Mouse (Mus musculus): ENCODE results near the gene Nsdhl. TPM values are rescaled to one million over a fixed set of nuclear protein-coding genes. Genes with fewer than 3 reads are reported as not detected.

Gene Nsdhl
- 39.3 and 41.2 TPM in 2 replicates for polyA plus RNA-seq (2015; fragmentation: Nextera tagmentation; extraction: Ambion mirVana)

GRCm38 (mm10) chrX:72917884-72918681 is at the start of gene Nsdhl, which contains the start of gene Cetn2:
Gene Nsdhl (plus strand): TSS chrX:72918557.
Gene Cetn2 (minus strand): TSS chrX:72918411.
- no peaks in the 10 kb centered on the region for H3K27me3 ChIP-seq (replicated peaks; ENCODE audit: control insufficient read depth, insufficient read depth, low read length)
- peak; percentile 99 for ATAC-seq
- 20% methylated on average over 41 of the region's 41 CpGs for WGBS
- peak within 1 kb of the TSS; percentile 64 for H3K4me2 ChIP-seq (ENCODE audit: low read length)
- H3K4me3 ChIP-seq (replicated peaks; ENCODE audit: low read length): peak within 1 kb of the TSS; percentile 62
- H3K9me3 ChIP-seq (ENCODE audit: control insufficient read depth, low read length): no peaks in the 10 kb centered on the region
- peak within 1 kb of the TSS; percentile 72 for H3K27ac ChIP-seq (ENCODE audit: low read length)
- H3K36me3 ChIP-seq (ENCODE audit: control insufficient read depth, insufficient read depth): no peaks in the 10 kb centered on the region
- H3K9ac ChIP-seq (replicated peaks; ENCODE audit: low read depth, low read length): peak within 1 kb of the TSS; percentile 61
- peaks cover 15% of the 10 kb centered on the region for H3K4me1 ChIP-seq (replicated peaks; ENCODE audit: control insufficient read depth, insufficient read depth, low read length)

DNA sequence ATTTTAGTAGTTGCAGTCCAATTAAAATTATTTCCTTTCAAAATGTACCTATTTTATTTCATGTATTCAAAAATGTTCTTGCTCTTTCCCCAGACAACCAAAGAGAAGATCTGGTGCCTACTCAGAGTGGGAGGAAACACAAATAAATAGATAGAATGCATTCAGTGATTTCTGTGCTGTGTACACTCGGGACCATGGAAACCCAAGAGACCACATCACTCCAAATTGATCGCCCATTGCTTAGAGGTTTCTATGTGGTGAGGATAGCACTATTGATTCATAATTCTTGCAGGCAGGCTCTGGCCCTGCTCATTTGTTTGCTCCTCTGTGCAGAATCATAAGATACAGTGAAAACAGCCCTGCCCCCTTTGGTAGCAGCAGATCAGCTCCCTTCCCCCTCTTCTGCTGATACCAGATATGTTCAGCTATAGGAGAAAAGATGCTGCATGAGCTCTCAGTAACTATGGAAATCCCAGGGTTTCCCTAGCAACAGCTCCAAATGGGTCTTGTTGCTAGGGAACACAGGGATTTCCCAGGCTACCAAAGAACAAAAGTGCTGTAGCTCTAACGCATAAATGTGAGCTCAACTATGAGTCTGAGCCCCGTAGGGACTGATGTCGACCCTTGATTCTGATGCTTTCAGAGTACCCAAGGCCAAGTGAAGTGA is 22.8 kb upstream of the Nsdhl start:
- WGBS: 21% methylated on average over 5 of the region's 5 CpGs
- Histone ChIP-seq H3K4me3 (replicated peaks; ENCODE audit: low read length) (no peak overlapping the region), H3K27ac (ENCODE audit: low read length) (peak overlapping the region; percentile 76), H3K9me3 (ENCODE audit: control insufficient read depth, low read length) (no peaks in the 10 kb centered on the region), H3K4me2 (ENCODE audit: low read length) (peak overlapping the region; percentile 38), H3K9ac (replicated peaks; ENCODE audit: low read depth, low read length) (0 out of 2 replicates have a peak overlapping the region, but pooled peaks have one; percentile 13), H3K27me3 (replicated peaks; ENCODE audit: control insufficient read depth, insufficient read depth, low read length) (no peaks in the 10 kb centered on the region), H3K4me1 (replicated peaks; ENCODE audit: control insufficient read depth, insufficient read depth, low read length) (peaks cover 6% of the 10 kb centered on the region; the same call in 1 of the 2 replicates), H3K36me3 (ENCODE audit: control insufficient read depth, insufficient read depth) (no peaks in the 10 kb centered on the region)
- ATAC-seq: peak; percentile 97

- H3K36me3 ChIP-seq (ENCODE audit: control insufficient read depth, insufficient read depth): no peaks in the 10 kb centered on the region
- no peak overlapping the region for H3K9ac ChIP-seq (replicated peaks; ENCODE audit: low read depth, low read length)
- H3K4me2 ChIP-seq (ENCODE audit: low read length): peak overlapping the region; percentile 38
- peaks cover 6% of the 10 kb centered on the region; the same call in 1 of the 2 replicates for H3K4me1 ChIP-seq (replicated peaks; ENCODE audit: control insufficient read depth, insufficient read depth, low read length)
- H3K4me3 ChIP-seq (replicated peaks; ENCODE audit: low read length): no peak overlapping the region
- H3K9me3 ChIP-seq (ENCODE audit: control insufficient read depth, low read length): no peaks in the 10 kb centered on the region
- WGBS: 33% methylated on average over 1 of the region's 1 CpGs
- peak overlapping the region; percentile 52 for H3K27ac ChIP-seq (ENCODE audit: low read length)
- no peaks in the 10 kb centered on the region for H3K27me3 ChIP-seq (replicated peaks; ENCODE audit: control insufficient read depth, insufficient read depth, low read length)
- ATAC-seq: peak; percentile 30; the same call in 1 of the 2 replicates
Observed at GRCm38 (mm10) chrX:72896055-72896437, 22.3 kb upstream of the Nsdhl start.

- H3K27ac ChIP-seq (ENCODE audit: low read length): no peak overlapping the region
- H3K36me3 ChIP-seq (ENCODE audit: control insufficient read depth, insufficient read depth): no peaks in the 10 kb centered on the region
- H3K9me3 ChIP-seq (ENCODE audit: control insufficient read depth, low read length): no peaks in the 10 kb centered on the region
- WGBS: 48% methylated on average over 1 of the region's 1 CpGs
- H3K27me3 ChIP-seq (replicated peaks; ENCODE audit: control insufficient read depth, insufficient read depth, low read length): no peaks in the 10 kb centered on the region
- no peak overlapping the region for H3K9ac ChIP-seq (replicated peaks; ENCODE audit: low read depth, low read length)
- H3K4me3 ChIP-seq (replicated peaks; ENCODE audit: low read length): no peak overlapping the region
- H3K4me2 ChIP-seq (ENCODE audit: low read length): no peak overlapping the region
- no peaks in the 10 kb centered on the region for H3K4me1 ChIP-seq (replicated peaks; ENCODE audit: control insufficient read depth, insufficient read depth, low read length)
- ATAC-seq: no peak
Observed at GRCm38 (mm10) chrX:72902530-72902929, 15.8 kb upstream of the Nsdhl start.

- Histone ChIP-seq H3K4me3 (replicated peaks; ENCODE audit: low read length) (no peak overlapping the region), H3K36me3 (ENCODE audit: control insufficient read depth, insufficient read depth) (no peaks in the 10 kb centered on the region), H3K4me1 (replicated peaks; ENCODE audit: control insufficient read depth, insufficient read depth, low read length) (no peaks in the 10 kb centered on the region), H3K9ac (replicated peaks; ENCODE audit: low read depth, low read length) (no peak overlapping the region), H3K9me3 (ENCODE audit: control insufficient read depth, low read length) (no peaks in the 10 kb centered on the region), H3K27ac (ENCODE audit: low read length) (no peak overlapping the region), H3K27me3 (replicated peaks; ENCODE audit: control insufficient read depth, insufficient read depth, low read length) (no peaks in the 10 kb centered on the region), H3K4me2 (ENCODE audit: low read length) (no peak overlapping the region)
- peak; percentile 57 for ATAC-seq
- 69% methylated on average over 6 of the region's 6 CpGs for WGBS
Observed at GRCm38 (mm10) chrX:72907619-72908403, 10.5 kb upstream of the Nsdhl start.

- Histone ChIP-seq H3K36me3 (ENCODE audit: control insufficient read depth, insufficient read depth) (no peaks in the 10 kb centered on the region), H3K9ac (replicated peaks; ENCODE audit: low read depth, low read length) (no peak overlapping the region), H3K27ac (ENCODE audit: low read length) (no peak overlapping the region), H3K9me3 (ENCODE audit: control insufficient read depth, low read length) (no peaks in the 10 kb centered on the region), H3K27me3 (replicated peaks; ENCODE audit: control insufficient read depth, insufficient read depth, low read length) (no peaks in the 10 kb centered on the region), H3K4me3 (replicated peaks; ENCODE audit: low read length) (no peak overlapping the region), H3K4me1 (replicated peaks; ENCODE audit: control insufficient read depth, insufficient read depth, low read length) (no peaks in the 10 kb centered on the region), H3K4me2 (ENCODE audit: low read length) (no peak overlapping the region)
- peak; percentile 75 for ATAC-seq
- WGBS: 19% methylated on average over 2 of the region's 2 CpGs
Observed at GRCm38 (mm10) chrX:72908404-72908741, 10.0 kb upstream of the Nsdhl start.

GRCm38 (mm10) chrX:72911611-72912010 is 6.7 kb upstream of the Nsdhl start:
- no peak overlapping the region for H3K4me2 ChIP-seq (ENCODE audit: low read length)
- H3K27ac ChIP-seq (ENCODE audit: low read length): no peak overlapping the region
- H3K9me3 ChIP-seq (ENCODE audit: control insufficient read depth, low read length): no peaks in the 10 kb centered on the region
- H3K36me3 ChIP-seq (ENCODE audit: control insufficient read depth, insufficient read depth): no peaks in the 10 kb centered on the region
- H3K4me3 ChIP-seq (replicated peaks; ENCODE audit: low read length): no peak overlapping the region
- H3K4me1 ChIP-seq (replicated peaks; ENCODE audit: control insufficient read depth, insufficient read depth, low read length): no peaks in the 10 kb centered on the region
- H3K27me3 ChIP-seq (replicated peaks; ENCODE audit: control insufficient read depth, insufficient read depth, low read length): no peaks in the 10 kb centered on the region
- 100% methylated on average over 1 of the region's 1 CpGs for whole genome bisulfite sequencing
- ATAC-seq: no peak
- H3K9ac ChIP-seq (replicated peaks; ENCODE audit: low read depth, low read length): no peak overlapping the region

DNA sequence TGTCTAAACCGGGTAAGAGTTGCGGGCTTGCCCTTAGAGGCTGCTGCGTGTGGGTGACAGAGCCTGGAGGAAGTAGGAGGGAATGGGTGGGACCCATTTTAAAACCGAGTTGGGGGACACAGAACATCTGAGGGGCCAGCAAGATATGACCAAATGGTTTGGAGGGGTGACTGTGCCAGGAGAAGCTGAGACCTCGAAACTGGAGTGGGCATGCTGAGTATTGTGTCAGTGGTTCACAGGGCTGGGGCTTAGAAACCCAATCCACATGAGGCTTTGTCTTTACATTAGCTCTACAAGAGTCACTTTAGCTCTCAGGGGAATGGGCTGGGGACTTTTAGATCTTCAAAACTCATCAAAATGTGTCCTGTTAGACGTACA is 314 bp downstream of the Nsdhl start:
- no peaks in the 10 kb centered on the region for H3K36me3 ChIP-seq (ENCODE audit: control insufficient read depth, insufficient read depth)
- ATAC-seq: no peak; the same call in 1 of the 2 replicates
- H3K27me3 ChIP-seq (replicated peaks; ENCODE audit: control insufficient read depth, insufficient read depth, low read length): no peaks in the 10 kb centered on the region
- H3K27ac ChIP-seq (ENCODE audit: low read length): peak overlapping the region; percentile 72
- no peaks in the 10 kb centered on the region for H3K9me3 ChIP-seq (ENCODE audit: control insufficient read depth, low read length)
- peaks cover 15% of the 10 kb centered on the region for H3K4me1 ChIP-seq (replicated peaks; ENCODE audit: control insufficient read depth, insufficient read depth, low read length)
- WGBS: 18% methylated on average over 6 of the region's 6 CpGs
- peak overlapping the region; percentile 61 for H3K9ac ChIP-seq (replicated peaks; ENCODE audit: low read depth, low read length)
- H3K4me3 ChIP-seq (replicated peaks; ENCODE audit: low read length): peak overlapping the region; percentile 62
- peak overlapping the region; percentile 63 for H3K4me2 ChIP-seq (ENCODE audit: low read length)

DNA sequence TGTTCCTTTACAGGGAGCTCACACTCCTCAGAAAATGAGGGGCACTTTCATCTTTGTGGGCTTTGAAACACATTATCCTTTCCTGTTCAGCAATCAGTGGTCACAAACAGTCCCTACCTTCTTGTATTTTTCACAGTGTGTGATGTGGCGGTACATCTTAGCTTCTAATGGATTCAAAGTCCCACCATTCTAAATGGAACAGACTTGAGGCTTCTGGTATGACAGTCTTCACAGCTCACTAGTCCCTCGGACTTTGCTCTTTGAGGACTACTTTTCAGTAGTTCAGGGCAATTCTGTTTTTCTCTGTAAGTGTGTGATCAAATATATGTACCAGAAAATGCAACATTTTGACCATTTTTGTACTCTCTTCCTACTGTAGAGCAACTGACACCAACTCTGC is 3.0 kb downstream of the Nsdhl start:
- Histone ChIP-seq H3K4me3 (replicated peaks; ENCODE audit: low read length) (no peak overlapping the region), H3K4me1 (replicated peaks; ENCODE audit: control insufficient read depth, insufficient read depth, low read length) (peaks cover 15% of the 10 kb centered on the region), H3K9me3 (ENCODE audit: control insufficient read depth, low read length) (no peaks in the 10 kb centered on the region), H3K4me2 (ENCODE audit: low read length) (no peak overlapping the region), H3K27ac (ENCODE audit: low read length) (no peak overlapping the region), H3K27me3 (replicated peaks; ENCODE audit: control insufficient read depth, insufficient read depth, low read length) (no peaks in the 10 kb centered on the region), H3K36me3 (ENCODE audit: control insufficient read depth, insufficient read depth) (no peaks in the 10 kb centered on the region), H3K9ac (replicated peaks; ENCODE audit: low read depth, low read length) (no peak overlapping the region)
- WGBS: 77% methylated on average over 2 of the region's 2 CpGs
- no peak for ATAC-seq

Measured in forebrain, embryonic 16.5 days (tissue).